Mouse (Mus musculus) olfactory bulb, adult 2 months (tissue): ENCODE measurements around the gene Fuca2.

Experiments used
- CTCF ChIP-seq: fragments of 200-500 bp; IDR thresholded peaks from 2 replicates; pipeline ENCODE4 v1.5.1; 2012; ENCODE audit warnings: low read depth, mild to moderate bottlenecking, low read length, moderate library complexity; ENCODE audit not compliant: insufficient read depth
- POLR2A ChIP-seq: fragments of 200-500 bp; IDR thresholded peaks from 2 replicates; pipeline ENCODE4 v1.6.1; 2012; ENCODE audit warnings: mild to moderate bottlenecking, low read depth, low read length, moderate library complexity; ENCODE audit not compliant: insufficient read depth

- TF ChIP-seq CTCF (no peak), POLR2A (no peak)
These were observed 65.7 kb downstream of the Fuca2 start for GRCm38 (mm10) chr10:13565080-13565448.
